Mouse (Mus musculus): ENCODE measurements around the gene Apoa1. TPM values are rescaled to one million over a fixed set of nuclear protein-coding genes. Genes with fewer than 3 reads are reported as not detected.

Apoa1 gene
- polyA plus RNA-seq, 1 experiment from 2014 or later = 4.2 TPM

DNA sequence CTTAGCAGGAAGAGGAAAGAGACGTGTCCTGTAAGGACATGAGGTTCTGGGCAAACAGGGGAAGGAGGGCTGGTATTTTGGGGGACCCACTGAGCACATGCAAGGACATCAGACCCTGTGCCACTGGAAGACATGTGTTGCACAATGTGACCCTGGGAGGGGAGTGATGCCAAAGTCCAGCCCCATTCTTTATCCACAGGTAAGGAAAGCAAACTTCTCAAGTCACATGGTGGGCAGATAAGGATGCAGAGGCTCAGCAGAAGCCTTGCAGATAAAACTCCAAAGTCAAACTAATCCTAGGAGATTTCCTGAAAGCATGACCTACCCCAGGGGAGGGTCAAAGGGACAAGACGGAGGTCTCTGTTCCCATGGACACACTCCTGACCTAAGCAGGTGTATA, 13.4 kb downstream of the Apoa1 start:
- Histone ChIP-seq H3K4me2 (no peak overlapping the region), H3K4me1 (no peaks in the 10 kb centered on the region), H3K9ac (no peak overlapping the region), H3K36me3 (replicated peaks) (no peaks in the 10 kb centered on the region), H3K27me3 (replicated peaks) (no peaks in the 10 kb centered on the region), H3K27ac (no peak overlapping the region), H3K9me3 (no peaks in the 10 kb centered on the region), H3K4me3 (no peak overlapping the region)
- WGBS = 85% methylated on average over 2 of the region's 2 CpGs
- ATAC-seq (replicated peaks) = no peak

DNA sequence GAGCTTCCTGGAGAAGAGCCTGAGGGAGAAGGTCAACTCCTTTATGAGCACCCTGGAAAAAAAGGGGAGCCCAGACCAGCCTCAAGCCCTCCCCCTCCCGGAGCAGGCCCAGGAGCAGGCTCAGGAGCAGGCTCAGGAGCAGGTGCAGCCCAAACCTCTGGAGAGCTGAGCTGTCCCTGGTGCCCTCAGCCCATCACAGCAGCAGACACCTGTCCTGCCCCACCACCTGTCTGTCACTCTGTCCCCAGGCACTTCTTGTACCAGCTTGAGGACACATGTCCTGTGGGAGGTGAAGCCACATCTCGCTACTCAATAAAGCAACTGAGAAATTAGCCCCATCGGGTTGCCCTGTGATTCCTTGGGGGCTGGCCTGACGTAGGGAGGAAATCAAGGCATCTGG, 14.7 kb downstream of the Apoa1 start:
- no peaks in the 10 kb centered on the region for H3K9me3 ChIP-seq
- WGBS = 62% methylated on average over 4 of the region's 4 CpGs
- ATAC-seq (replicated peaks) = no peak

DNA sequence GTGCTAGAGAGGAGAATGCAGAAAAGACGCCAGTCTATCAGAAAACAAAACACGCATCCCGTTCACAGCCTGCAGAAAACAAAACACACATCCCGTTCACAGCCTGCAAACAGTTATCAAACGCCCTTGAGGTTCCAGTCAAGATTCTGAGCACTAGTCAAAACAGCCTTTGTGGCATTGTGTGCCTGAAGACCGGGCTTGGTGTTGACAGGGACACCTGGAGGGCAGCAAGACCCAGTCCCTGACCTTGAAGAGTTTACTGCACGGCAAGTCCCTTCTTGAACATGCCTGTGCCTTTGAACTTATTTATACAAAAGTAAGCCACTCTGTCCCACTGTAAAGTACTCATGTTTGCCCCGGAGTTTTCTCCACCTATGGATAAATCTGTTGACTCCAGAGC, 15.2 kb downstream of the Apoa1 start:
- Histone ChIP-seq H3K4me1 (no peaks in the 10 kb centered on the region), H3K4me2 (no peak overlapping the region), H3K27ac (no peak overlapping the region), H3K27me3 (replicated peaks) (no peaks in the 10 kb centered on the region), H3K9ac (no peak overlapping the region), H3K36me3 (replicated peaks) (no peaks in the 10 kb centered on the region), H3K9me3 (no peaks in the 10 kb centered on the region), H3K4me3 (no peak overlapping the region)
- 59% methylated on average over 8 of the region's 8 CpGs for WGBS
- no peak for ATAC-seq (replicated peaks)

More for the DNA sequence above, 14.7 kb downstream of the Apoa1 start:
- Histone ChIP-seq H3K4me2 (no peak overlapping the region), H3K4me3 (no peak overlapping the region), H3K27me3 (replicated peaks) (no peaks in the 10 kb centered on the region), H3K36me3 (replicated peaks) (no peaks in the 10 kb centered on the region), H3K4me1 (no peaks in the 10 kb centered on the region), H3K27ac (no peak overlapping the region), H3K9ac (no peak overlapping the region)

DNA sequence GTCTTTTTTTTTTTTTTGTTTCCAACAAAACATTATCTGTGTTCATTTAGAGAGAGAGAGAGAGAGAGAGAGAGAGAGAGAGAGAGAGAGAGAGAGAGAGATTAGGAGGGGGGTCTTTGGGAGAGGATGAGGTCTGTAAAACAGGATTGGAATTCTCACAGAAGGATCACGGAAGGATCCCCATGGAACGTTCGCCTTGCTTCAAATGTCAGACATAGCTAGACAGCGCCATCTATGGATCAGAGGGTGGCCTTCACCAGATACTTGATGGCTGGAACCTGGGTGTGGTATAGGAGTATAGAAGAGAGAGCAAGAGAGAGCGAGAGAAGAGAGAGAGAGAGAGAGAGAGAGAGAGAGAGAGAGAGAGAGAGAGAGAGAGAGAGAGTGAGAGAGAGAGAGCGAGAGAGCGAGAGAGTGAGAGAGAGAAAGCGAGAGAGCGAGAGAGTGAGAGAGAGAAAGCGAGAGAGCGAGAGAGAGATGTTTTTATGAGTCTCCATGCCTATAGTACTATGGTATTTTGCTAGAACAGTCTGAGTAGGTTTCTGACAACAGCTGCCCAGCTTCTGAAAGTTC, 18.5 kb downstream of the Apoa1 start:
- Histone ChIP-seq H3K4me1 (no peaks in the 10 kb centered on the region), H3K4me2 (no peak overlapping the region), H3K36me3 (replicated peaks) (no peaks in the 10 kb centered on the region), H3K27ac (no peak overlapping the region), H3K27me3 (replicated peaks) (no peaks in the 10 kb centered on the region), H3K9ac (no peak overlapping the region), H3K9me3 (no peaks in the 10 kb centered on the region), H3K4me3 (no peak overlapping the region)
- peak; percentile 81; the same call in 1 of the 2 replicates for ATAC-seq (replicated peaks)
- 29% methylated on average over 11 of the region's 11 CpGs for WGBS

DNA sequence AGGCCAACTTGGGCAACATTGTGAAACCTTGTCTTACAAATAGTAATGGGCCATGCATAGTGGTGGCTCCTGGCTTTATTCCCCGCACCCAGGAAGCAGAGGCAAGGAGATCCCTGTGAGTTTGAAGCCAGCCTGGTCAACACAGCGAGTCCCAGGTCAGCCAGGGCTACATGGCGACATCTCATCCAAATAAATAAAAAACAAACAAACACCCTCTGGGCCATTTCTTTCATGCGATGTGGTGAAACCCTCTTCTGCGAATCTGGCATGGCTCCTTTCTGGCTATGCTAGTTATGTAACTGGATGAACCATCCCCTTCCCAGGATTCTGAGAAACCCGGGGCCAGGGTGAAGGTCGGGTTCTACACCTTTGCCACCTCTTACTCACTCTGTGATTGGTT, 27.8 kb downstream of the Apoa1 start:
- 92% methylated on average over 7 of the region's 7 CpGs for WGBS
- Histone ChIP-seq H3K9me3 (no peaks in the 10 kb centered on the region), H3K4me2 (no peak overlapping the region), H3K4me3 (no peak overlapping the region), H3K9ac (no peak overlapping the region), H3K27me3 (replicated peaks) (peaks cover 4% of the 10 kb centered on the region; the same call in 1 of the 2 replicates), H3K4me1 (no peaks in the 10 kb centered on the region), H3K36me3 (replicated peaks) (no peaks in the 10 kb centered on the region), H3K27ac (no peak overlapping the region)
- no peak for ATAC-seq (replicated peaks)

DNA sequence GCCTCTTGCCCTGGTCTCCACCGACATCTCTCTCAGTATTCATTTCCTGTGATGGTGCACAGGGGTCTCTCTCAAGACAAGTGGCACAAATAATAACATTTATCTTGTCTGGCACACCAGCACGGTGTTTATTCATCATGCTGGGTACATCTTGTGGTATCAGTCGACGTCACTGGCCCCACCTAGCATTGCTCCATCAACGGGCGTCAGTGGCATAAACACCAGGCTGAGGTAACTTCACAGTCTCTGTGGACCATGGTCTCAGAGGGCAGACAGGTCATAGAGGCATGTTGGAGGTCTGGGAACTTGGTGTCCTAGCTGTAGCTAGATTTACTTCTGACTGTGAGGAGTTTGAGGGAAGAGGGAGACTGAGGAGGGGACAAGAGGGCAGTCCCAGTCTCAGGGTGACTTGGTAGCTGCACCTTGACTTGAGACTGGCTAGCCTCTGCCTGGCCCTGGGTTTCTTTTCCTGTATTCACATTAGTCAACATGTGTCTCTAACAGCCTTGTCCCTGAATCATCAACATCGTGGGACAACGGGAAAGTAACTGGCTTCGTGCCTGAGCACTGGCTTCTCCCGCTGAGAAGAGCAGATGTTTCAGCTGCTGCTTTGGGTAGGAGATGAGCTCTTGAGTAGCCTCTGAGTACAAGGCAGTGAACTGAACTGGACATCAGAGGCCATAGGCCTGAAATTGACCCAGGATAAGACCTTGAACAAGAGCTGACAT, 28.4 kb downstream of the Apoa1 start:
- H3K4me3 ChIP-seq = no peak overlapping the region
- WGBS = 86% methylated on average over 10 of the region's 10 CpGs

DNA sequence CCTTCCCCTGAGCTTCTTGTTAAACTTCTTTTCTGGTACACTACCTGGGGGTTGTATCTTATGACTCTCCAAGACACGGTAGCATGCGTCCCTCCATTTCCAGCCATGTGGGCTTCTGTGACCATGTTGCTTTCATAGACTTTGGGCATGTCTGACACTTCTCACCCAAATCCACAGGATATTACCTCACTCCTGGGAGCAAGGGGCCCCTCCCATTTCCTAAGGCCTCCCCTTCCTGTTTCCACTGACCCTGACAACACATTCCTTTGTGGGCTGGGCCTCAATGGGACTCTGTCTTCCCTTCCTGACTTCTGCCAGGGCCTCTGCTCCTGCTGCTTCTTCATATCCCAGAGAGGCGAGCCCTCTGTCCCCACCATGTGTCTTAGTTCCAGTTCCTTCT, 29.2 kb downstream of the Apoa1 start:
- H3K9ac ChIP-seq = no peak overlapping the region
- no peaks in the 10 kb centered on the region for H3K36me3 ChIP-seq (replicated peaks)
- no peak for ATAC-seq (replicated peaks)
- no peak overlapping the region for H3K4me3 ChIP-seq
- no peak overlapping the region for H3K27ac ChIP-seq
- no peak overlapping the region for H3K4me2 ChIP-seq
- H3K9me3 ChIP-seq = no peaks in the 10 kb centered on the region
- H3K4me1 ChIP-seq = no peaks in the 10 kb centered on the region
- peaks cover 4% of the 10 kb centered on the region; the same call in 1 of the 2 replicates for H3K27me3 ChIP-seq (replicated peaks)
- 86% methylated on average over 3 of the region's 3 CpGs for WGBS

More for the DNA sequence above, 28.4 kb downstream of the Apoa1 start:
- peaks cover 4% of the 10 kb centered on the region; the same call in 1 of the 2 replicates for H3K27me3 ChIP-seq (replicated peaks)
- no peak overlapping the region for H3K4me2 ChIP-seq
- H3K9ac ChIP-seq = no peak overlapping the region
- no peak overlapping the region for H3K27ac ChIP-seq
- no peaks in the 10 kb centered on the region for H3K9me3 ChIP-seq
- no peaks in the 10 kb centered on the region for H3K36me3 ChIP-seq (replicated peaks)
- no peaks in the 10 kb centered on the region for H3K4me1 ChIP-seq
- no peak for ATAC-seq (replicated peaks)

DNA sequence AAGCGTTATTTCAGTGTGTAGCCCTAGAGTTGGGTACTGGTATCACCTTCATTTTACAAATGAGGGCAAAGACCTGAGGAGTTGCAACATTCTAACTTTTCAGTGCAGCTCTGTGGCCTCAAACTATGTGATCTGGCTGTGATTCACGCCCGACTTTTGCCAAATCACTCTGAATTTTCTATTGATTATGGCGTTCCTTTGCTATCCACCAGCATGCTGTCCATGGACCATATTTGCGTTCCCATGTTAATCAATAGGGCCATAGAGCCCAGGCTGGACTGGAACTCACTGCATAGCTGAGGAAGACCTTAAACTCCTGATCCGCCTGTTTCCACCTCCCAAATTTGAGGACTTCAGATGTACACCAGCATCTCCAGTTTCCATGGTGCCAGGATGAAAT, 30.7 kb downstream of the Apoa1 start:
- Histone ChIP-seq H3K4me1 (no peaks in the 10 kb centered on the region), H3K27me3 (replicated peaks) (peaks cover 4% of the 10 kb centered on the region; the same call in 1 of the 2 replicates), H3K9ac (no peak overlapping the region), H3K36me3 (replicated peaks) (no peaks in the 10 kb centered on the region), H3K4me2 (no peak overlapping the region), H3K4me3 (no peak overlapping the region), H3K27ac (no peak overlapping the region), H3K9me3 (no peaks in the 10 kb centered on the region)
- no peak for ATAC-seq (replicated peaks)
- 89% methylated on average over 6 of the region's 6 CpGs for WGBS

DNA sequence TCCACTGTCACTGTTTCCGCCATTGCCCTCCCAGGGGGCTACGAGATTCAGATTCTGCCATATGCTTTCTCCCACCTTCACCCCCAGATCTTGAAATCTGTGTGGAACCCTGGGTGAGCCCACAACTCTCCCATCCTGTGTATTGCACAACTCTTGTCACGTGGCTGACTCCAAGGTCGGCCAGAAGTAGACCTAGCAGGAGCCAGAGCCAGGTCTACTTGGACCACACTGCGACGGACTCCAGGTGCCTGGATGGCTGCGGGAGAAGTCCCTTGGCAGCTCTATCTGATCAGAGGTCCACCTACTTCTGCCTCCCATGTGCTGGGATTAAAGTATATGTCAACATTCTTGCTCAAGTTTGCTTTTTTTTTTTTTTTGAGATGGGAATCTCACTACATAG, 32.8 kb downstream of the Apoa1 start:
- Histone ChIP-seq H3K9me3 (no peaks in the 10 kb centered on the region), H3K4me1 (no peaks in the 10 kb centered on the region), H3K4me2 (no peak overlapping the region), H3K36me3 (replicated peaks) (no peaks in the 10 kb centered on the region), H3K4me3 (no peak overlapping the region), H3K27me3 (replicated peaks) (peaks cover 4% of the 10 kb centered on the region; the same call in 1 of the 2 replicates), H3K9ac (no peak overlapping the region), H3K27ac (no peak overlapping the region)
- no peak for ATAC-seq (replicated peaks)
- 94% methylated on average over 7 of the region's 7 CpGs for WGBS

DNA sequence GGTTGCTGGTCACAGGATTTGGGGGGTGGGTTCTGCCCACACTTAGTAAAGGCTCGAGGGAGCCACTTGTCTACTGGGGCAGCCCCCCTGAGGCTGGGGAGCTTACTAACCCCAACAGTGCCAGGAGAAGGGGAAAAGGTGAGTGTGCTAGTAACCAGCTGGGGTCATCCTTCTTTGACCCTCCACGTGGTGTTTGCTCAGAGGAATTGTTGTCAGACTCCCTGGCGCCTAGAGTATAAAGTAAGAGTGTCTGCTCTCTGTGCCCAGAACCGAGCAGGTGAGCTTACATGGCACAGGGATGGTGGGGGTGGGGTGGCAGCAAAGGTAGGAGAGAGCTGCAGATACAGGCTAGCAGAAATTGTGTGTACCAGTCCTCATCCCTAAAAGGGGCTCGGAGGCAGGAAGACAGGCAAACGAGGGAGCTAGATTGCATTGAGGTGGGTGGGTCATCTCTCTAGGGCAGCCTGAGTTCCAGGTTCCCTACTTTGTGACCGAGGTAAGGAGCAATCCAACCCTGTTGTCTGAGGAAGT, 40.0 kb downstream of the Apoa1 start, which contains the start of gene Apoa5:
TSS of gene Apoa5 (plus strand) at position 291 of the 531 bp plus-strand sequence.
- 58% methylated on average over 7 of the region's 7 CpGs for WGBS
- H3K4me1 ChIP-seq = 0 out of 2 replicates have a peak, but pooled peaks cover 3% of the 10 kb centered on the region
- H3K4me3 ChIP-seq = no peak within 1 kb of the TSS
- H3K9me3 ChIP-seq = no peaks in the 10 kb centered on the region
- no peak for ATAC-seq (replicated peaks)
- peaks cover 21% of the 10 kb centered on the region for H3K27me3 ChIP-seq (replicated peaks)
- no peak within 1 kb of the TSS for H3K27ac ChIP-seq
- no peak within 1 kb of the TSS for H3K4me2 ChIP-seq
- no peak within 1 kb of the TSS for H3K9ac ChIP-seq
- H3K36me3 ChIP-seq (replicated peaks) = no peaks in the 10 kb centered on the region

DNA sequence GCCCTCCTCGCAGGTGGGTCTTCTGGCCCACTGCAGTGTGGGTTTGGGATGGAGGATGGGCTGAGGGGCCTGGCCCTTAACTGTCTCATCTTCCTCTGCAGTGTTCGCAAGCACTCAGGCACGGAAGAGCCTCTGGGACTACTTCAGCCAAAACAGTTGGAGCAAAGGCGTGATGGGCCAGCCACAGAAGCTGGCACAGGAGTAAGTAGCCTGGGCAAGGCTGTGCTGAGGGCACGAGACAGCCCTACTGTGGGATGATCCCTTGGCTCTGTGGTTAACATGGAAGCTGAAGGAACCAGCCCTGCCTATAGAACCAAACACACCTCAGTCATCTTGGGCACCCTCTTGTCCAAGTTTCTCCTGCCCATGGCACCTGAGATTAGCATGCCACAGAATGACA, 40.7 kb downstream of the Apoa1 start:
- WGBS = 86% methylated on average over 5 of the region's 5 CpGs

DNA sequence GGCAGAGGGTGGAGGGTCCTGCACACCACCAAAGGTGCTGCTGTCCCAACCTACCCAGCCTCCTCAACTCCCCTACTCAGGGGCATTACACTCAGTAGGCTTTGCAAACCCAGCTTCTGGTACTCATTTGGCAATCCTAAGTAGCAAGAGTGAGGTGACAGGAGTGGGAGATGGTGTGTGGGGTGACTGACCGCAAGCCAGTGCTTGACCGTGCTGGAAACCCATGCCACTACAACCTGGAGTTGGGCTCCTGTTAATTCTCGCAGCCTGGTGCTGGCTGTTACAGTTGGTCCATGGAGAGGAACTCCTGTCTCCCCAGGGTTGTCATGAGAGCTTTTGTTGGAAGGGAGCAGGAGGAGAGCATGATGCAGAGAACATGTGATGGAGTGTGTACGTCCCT, 42.4 kb downstream of the Apoa1 start:
- H3K4me2 ChIP-seq = no peak overlapping the region
- peaks cover 3% of the 10 kb centered on the region; the same call in 1 of the 2 replicates for H3K36me3 ChIP-seq (replicated peaks)
- peaks cover 13% of the 10 kb centered on the region for H3K4me1 ChIP-seq
- no peak overlapping the region for H3K27ac ChIP-seq
- H3K4me3 ChIP-seq = no peak overlapping the region
- H3K9me3 ChIP-seq = no peaks in the 10 kb centered on the region
- peaks cover 21% of the 10 kb centered on the region for H3K27me3 ChIP-seq (replicated peaks)
- ATAC-seq (replicated peaks) = no peak
- H3K9ac ChIP-seq = no peak overlapping the region
- WGBS = 91% methylated on average over 4 of the region's 4 CpGs

More for the DNA sequence above, 40.7 kb downstream of the Apoa1 start:
- H3K9ac ChIP-seq = no peak overlapping the region
- H3K4me3 ChIP-seq = no peak overlapping the region
- no peak for ATAC-seq (replicated peaks)
- no peak overlapping the region for H3K27ac ChIP-seq
- H3K9me3 ChIP-seq = no peaks in the 10 kb centered on the region
- no peak overlapping the region for H3K4me2 ChIP-seq
- H3K27me3 ChIP-seq (replicated peaks) = peaks cover 21% of the 10 kb centered on the region
- H3K4me1 ChIP-seq = peaks cover 9% of the 10 kb centered on the region
- H3K36me3 ChIP-seq (replicated peaks) = no peaks in the 10 kb centered on the region

Data from midbrain, embryonic 15.5 days (tissue).